Mouse (Mus musculus): ENCODE data around the gene Traf3.

The Traf3 gene

GRCm38 (mm10) chr12:111203076-111203475 lies 36.9 kb downstream of the Traf3 start:
- DNase-seq (ENCODE audit: low read depth): no peak

- no peak for DNase-seq (ENCODE audit: low read depth)
Measured at GRCm38 (mm10) chr12:111203945-111204344, 37.8 kb downstream of the Traf3 start.

GRCm38 (mm10) chr12:111207641-111208040 lies 41.5 kb downstream of the Traf3 start:
- DNase-seq (ENCODE audit: low read depth): no peak

- no peak for DNase-seq (ENCODE audit: low read depth)
Measured at GRCm38 (mm10) chr12:111211729-111212128, 45.6 kb downstream of the Traf3 start.

GRCm38 (mm10) chr12:111218867-111219266 lies 52.7 kb downstream of the Traf3 start:
- DNase-seq (ENCODE audit: low read depth): no peak

GRCm38 (mm10) chr12:111225197-111225780 lies 59.1 kb downstream of the Traf3 start:
- DNase-seq (ENCODE audit: low read depth): no peak

GRCm38 (mm10) chr12:111227410-111227809 lies 61.2 kb downstream of the Traf3 start:
- no peak for DNase-seq (ENCODE audit: low read depth)

- no peak for DNase-seq (ENCODE audit: low read depth)
Measured at GRCm38 (mm10) chr12:111228488-111228887, 62.3 kb downstream of the Traf3 start.

- DNase-seq (ENCODE audit: low read depth): no peak
Measured at GRCm38 (mm10) chr12:111230793-111231192, 64.6 kb downstream of the Traf3 start.

GRCm38 (mm10) chr12:111233798-111234197 lies 67.6 kb downstream of the Traf3 start:
- DNase-seq (ENCODE audit: low read depth): peak; percentile 23

- no peak for DNase-seq (ENCODE audit: low read depth)
Measured at GRCm38 (mm10) chr12:111234383-111234782, 68.2 kb downstream of the Traf3 start.

- DNase-seq (ENCODE audit: low read depth): no peak
Measured at GRCm38 (mm10) chr12:111235631-111236030, 69.5 kb downstream of the Traf3 start.

GRCm38 (mm10) chr12:111237611-111238188 lies 71.5 kb downstream of the Traf3 start:
- no peak for DNase-seq (ENCODE audit: low read depth)

- DNase-seq (ENCODE audit: low read depth): no peak
Measured at GRCm38 (mm10) chr12:111238345-111238744, 72.2 kb downstream of the Traf3 start.

GRCm38 (mm10) chr12:111238778-111239177 lies 72.6 kb downstream of the Traf3 start:
- no peak for DNase-seq (ENCODE audit: low read depth)

GRCm38 (mm10) chr12:111239930-111240329 lies 73.8 kb downstream of the Traf3 start:
- no peak for DNase-seq (ENCODE audit: low read depth)

- DNase-seq (ENCODE audit: low read depth): no peak
Measured at GRCm38 (mm10) chr12:111241916-111242315, 75.7 kb downstream of the Traf3 start.

- DNase-seq (ENCODE audit: low read depth): no peak
Measured at GRCm38 (mm10) chr12:111242346-111242745, 76.2 kb downstream of the Traf3 start.

GRCm38 (mm10) chr12:111243733-111244132 lies 77.6 kb downstream of the Traf3 start:
- no peak for DNase-seq (ENCODE audit: low read depth)

- no peak for DNase-seq (ENCODE audit: low read depth)
Measured at GRCm38 (mm10) chr12:111245070-111245469, 78.9 kb downstream of the Traf3 start.

GRCm38 (mm10) chr12:111246808-111247464 lies 80.8 kb downstream of the Traf3 start:
- peak; percentile 71 for DNase-seq (ENCODE audit: low read depth)

- DNase-seq (ENCODE audit: low read depth): no peak
Measured at GRCm38 (mm10) chr12:111249095-111249494, 82.9 kb downstream of the Traf3 start.

GRCm38 (mm10) chr12:111250116-111250515 lies 83.9 kb downstream of the Traf3 start:
- DNase-seq (ENCODE audit: low read depth): no peak

- DNase-seq (ENCODE audit: low read depth): no peak
Measured at GRCm38 (mm10) chr12:111251227-111251626, 85.1 kb downstream of the Traf3 start.
